Mouse (Mus musculus): ENCODE results near the gene Idh1. TPM values are rescaled to one million over a fixed set of nuclear protein-coding genes. Genes with fewer than 3 reads are reported as not detected.

Idh1 gene
- polyA plus RNA-seq, 1 experiment from 2014 or later: 243 TPM

GRCm38 (mm10) chr1:65132833-65133232, 53.5 kb downstream of the Idh1 start:
- Histone ChIP-seq H3K27ac (no peak overlapping the region), H3K4me3 (replicated peaks) (no peak overlapping the region), H3K4me1 (replicated peaks) (no peaks in the 10 kb centered on the region), H3K27me3 (replicated peaks) (no peaks in the 10 kb centered on the region), H3K9ac (no peak overlapping the region), H3K4me2 (replicated peaks) (no peak overlapping the region), H3K9me3 (no peaks in the 10 kb centered on the region), H3K36me3 (no peaks in the 10 kb centered on the region)
- 96% methylated on average over 1 of the region's 1 CpGs for WGBS
- ATAC-seq: no peak

GRCm38 (mm10) chr1:65131671-65132070, 54.6 kb downstream of the Idh1 start:
- Histone ChIP-seq H3K27me3 (replicated peaks) (no peaks in the 10 kb centered on the region), H3K4me3 (replicated peaks) (no peak overlapping the region), H3K36me3 (no peaks in the 10 kb centered on the region), H3K9me3 (no peaks in the 10 kb centered on the region), H3K4me2 (replicated peaks) (no peak overlapping the region), H3K4me1 (replicated peaks) (no peaks in the 10 kb centered on the region), H3K27ac (no peak overlapping the region), H3K9ac (no peak overlapping the region)
- ATAC-seq: no peak
- WGBS: 97% methylated on average over 1 of the region's 1 CpGs

GRCm38 (mm10) chr1:65130226-65130625, 56.1 kb downstream of the Idh1 start:
- Histone ChIP-seq H3K27me3 (replicated peaks) (no peaks in the 10 kb centered on the region), H3K4me1 (replicated peaks) (no peaks in the 10 kb centered on the region), H3K9ac (no peak overlapping the region), H3K4me2 (replicated peaks) (no peak overlapping the region), H3K36me3 (no peaks in the 10 kb centered on the region), H3K9me3 (no peaks in the 10 kb centered on the region), H3K27ac (0 out of 2 replicates have a peak overlapping the region, but pooled peaks have one; percentile 51), H3K4me3 (replicated peaks) (no peak overlapping the region)
- ATAC-seq: peak; percentile 91
- WGBS: 65% methylated on average over 3 of the region's 3 CpGs

- ATAC-seq: peak; percentile 90
These were observed 56.6 kb downstream of the Idh1 start for GRCm38 (mm10) chr1:65129634-65130180.

GRCm38 (mm10) chr1:65122574-65123372, 63.5 kb downstream of the Idh1 start, which contains the start of gene D630023F18Rik:
Gene D630023F18Rik (minus strand): TSS chr1:65123214.
- no peak for ATAC-seq
- Histone ChIP-seq H3K27me3 (replicated peaks) (no peaks in the 10 kb centered on the region), H3K4me3 (replicated peaks) (no peak within 1 kb of the TSS), H3K4me1 (replicated peaks) (no peaks in the 10 kb centered on the region), H3K27ac (no peak within 1 kb of the TSS), H3K36me3 (no peaks in the 10 kb centered on the region), H3K9me3 (no peaks in the 10 kb centered on the region), H3K4me2 (replicated peaks) (peak within 1 kb of the TSS; percentile 55), H3K9ac (no peak within 1 kb of the TSS)
- 20% methylated on average over 9 of the region's 9 CpGs for WGBS

More at GRCm38 (mm10) chr1:65129634-65130180, 56.6 kb downstream of the Idh1 start:
- H3K9ac ChIP-seq: no peak overlapping the region
- H3K4me1 ChIP-seq (replicated peaks): no peaks in the 10 kb centered on the region
- H3K36me3 ChIP-seq: no peaks in the 10 kb centered on the region
- no peaks in the 10 kb centered on the region for H3K27me3 ChIP-seq (replicated peaks)
- 0 out of 2 replicates have a peak overlapping the region, but pooled peaks have one; percentile 51 for H3K27ac ChIP-seq
- H3K9me3 ChIP-seq: no peaks in the 10 kb centered on the region
- H3K4me2 ChIP-seq (replicated peaks): no peak overlapping the region
- 50% methylated on average over 3 of the region's 3 CpGs for WGBS
- H3K4me3 ChIP-seq (replicated peaks): no peak overlapping the region

GRCm38 (mm10) chr1:65119438-65119837, 66.9 kb downstream of the Idh1 start, which contains the start of gene Gm28845:
Gene Gm28845 (minus strand): TSS chr1:65119558.
- no peaks in the 10 kb centered on the region for H3K27me3 ChIP-seq (replicated peaks)
- H3K9me3 ChIP-seq: no peaks in the 10 kb centered on the region
- WGBS: 94% methylated on average over 1 of the region's 1 CpGs
- H3K4me3 ChIP-seq (replicated peaks): no peak within 1 kb of the TSS
- 0 out of 2 replicates have a peak within 1 kb of the TSS, but pooled peaks have one; percentile 24 for H3K4me2 ChIP-seq (replicated peaks)
- no peak for ATAC-seq
- H3K36me3 ChIP-seq: no peaks in the 10 kb centered on the region
- peak within 1 kb of the TSS; percentile 83 for H3K27ac ChIP-seq
- H3K9ac ChIP-seq: no peak within 1 kb of the TSS
- H3K4me1 ChIP-seq (replicated peaks): no peaks in the 10 kb centered on the region

GRCm38 (mm10) chr1:65118150-65118913, 68.0 kb downstream of the Idh1 start:
- Histone ChIP-seq H3K4me3 (replicated peaks) (no peak overlapping the region), H3K4me2 (replicated peaks) (0 out of 2 replicates have a peak overlapping the region, but pooled peaks have one; percentile 24), H3K36me3 (no peaks in the 10 kb centered on the region), H3K27ac (peak overlapping the region; percentile 83), H3K9ac (no peak overlapping the region), H3K4me1 (replicated peaks) (no peaks in the 10 kb centered on the region), H3K27me3 (replicated peaks) (no peaks in the 10 kb centered on the region), H3K9me3 (no peaks in the 10 kb centered on the region)
- 43% methylated on average over 8 of the region's 8 CpGs for WGBS
- ATAC-seq: peak; percentile 95

GRCm38 (mm10) chr1:65113536-65114172, 72.6 kb downstream of the Idh1 start:
- Histone ChIP-seq H3K9ac (no peak overlapping the region), H3K9me3 (no peaks in the 10 kb centered on the region), H3K4me2 (replicated peaks) (no peak overlapping the region), H3K4me1 (replicated peaks) (no peaks in the 10 kb centered on the region), H3K4me3 (replicated peaks) (no peak overlapping the region), H3K27me3 (replicated peaks) (no peaks in the 10 kb centered on the region), H3K27ac (no peak overlapping the region), H3K36me3 (no peaks in the 10 kb centered on the region)
- 89% methylated on average over 5 of the region's 5 CpGs for WGBS
- ATAC-seq: no peak

- peak; percentile 25; the same call in 1 of the 2 replicates for ATAC-seq
- no peaks in the 10 kb centered on the region for H3K27me3 ChIP-seq (replicated peaks)
- 54% methylated on average over 14 of the region's 14 CpGs for WGBS
- no peak overlapping the region for H3K9ac ChIP-seq
- no peaks in the 10 kb centered on the region for H3K9me3 ChIP-seq
- H3K4me3 ChIP-seq (replicated peaks): no peak overlapping the region
- no peaks in the 10 kb centered on the region for H3K36me3 ChIP-seq
- H3K4me2 ChIP-seq (replicated peaks): peak overlapping the region; percentile 10
- no peaks in the 10 kb centered on the region for H3K4me1 ChIP-seq (replicated peaks)
- no peak overlapping the region for H3K27ac ChIP-seq
These were observed 73.5 kb downstream of the Idh1 start for GRCm38 (mm10) chr1:65112807-65113196.

GRCm38 (mm10) chr1:65112031-65112806, 74.1 kb downstream of the Idh1 start:
- Histone ChIP-seq H3K4me2 (replicated peaks) (peak overlapping the region; percentile 10), H3K9me3 (no peaks in the 10 kb centered on the region), H3K4me1 (replicated peaks) (no peaks in the 10 kb centered on the region), H3K27me3 (replicated peaks) (no peaks in the 10 kb centered on the region), H3K36me3 (no peaks in the 10 kb centered on the region), H3K4me3 (replicated peaks) (no peak overlapping the region), H3K27ac (no peak overlapping the region), H3K9ac (no peak overlapping the region)
- ATAC-seq: peak; percentile 86
- WGBS: 8% methylated on average over 8 of the region's 8 CpGs

- Histone ChIP-seq H3K4me2 (replicated peaks) (no peak overlapping the region), H3K4me1 (replicated peaks) (no peaks in the 10 kb centered on the region), H3K27ac (no peak overlapping the region), H3K4me3 (replicated peaks) (no peak overlapping the region), H3K9me3 (no peaks in the 10 kb centered on the region), H3K27me3 (replicated peaks) (no peaks in the 10 kb centered on the region), H3K9ac (no peak overlapping the region), H3K36me3 (no peaks in the 10 kb centered on the region)
- no peak for ATAC-seq
- WGBS: 80% methylated on average over 25 of the region's 25 CpGs
These were observed 76.4 kb downstream of the Idh1 start for GRCm38 (mm10) chr1:65109756-65110435.

Measured in intestine, embryonic 15.5 days (tissue).